Mouse (Mus musculus) bone marrow macrophage, adult 2 months (primary cell): Measurements from ENCODE around the gene Rec8. TPM values are rescaled to one million over a fixed set of nuclear protein-coding genes. Genes with fewer than 3 reads are reported as not detected.

Source experiments
- H3K27ac ChIP-seq: 2 replicates; pipeline ENCODE4 v1.5.1; 2012; ENCODE audit warnings: low read depth, low read length; ENCODE audit not compliant: insufficient read depth
- H3K4me1 ChIP-seq: 2 replicates; pipeline ENCODE4 v1.6.1; 2012; ENCODE audit warnings: low read length; ENCODE audit not compliant: control insufficient read depth, insufficient read depth
- H3K4me3 ChIP-seq: 2 replicates; pipeline ENCODE4 v1.5.1; 2012; ENCODE audit warnings: mild to moderate bottlenecking, low read length, moderate library complexity; ENCODE audit not compliant: insufficient read depth
- CTCF ChIP-seq: IDR thresholded peaks from 2 replicates; pipeline ENCODE4 v1.5.1; 2012; ENCODE audit warnings: low read depth, mild to moderate bottlenecking, low read length, moderate library complexity
- POLR2A ChIP-seq: IDR thresholded peaks from 2 replicates; pipeline ENCODE4 v1.6.1; 2012; ENCODE audit warnings: mild to moderate bottlenecking, low read depth, low read length, borderline replicate concordance
- polyA plus RNA-seq: library from polyadenylated mRNA; stranded (reverse); fragments of >200 nt; gene quantifications from 2 replicates; pipeline ENCODE4 v1.2.4, GENCODE M21; 2012; ENCODE audit not compliant: missing spikeins, insufficient read depth, insufficient read length

Rec8 gene
- polyA plus RNA-seq, 1 experiment, result 0.25 TPM

GRCm38 (mm10) chr14:55591331-55591891, 26.4 kb upstream of the Rec8 start, which contains the start of gene Rnf31:
TSS of gene Rnf31 (plus strand) at chr14:55591708.
- no peak for TF ChIP-seq CTCF
- TF ChIP-seq POLR2A, result no peak
- H3K4me1 ChIP-seq, result peaks cover 2% of the 10 kb centered on the region
- H3K27ac ChIP-seq, result peak within 1 kb of the TSS; percentile 95
- H3K4me3 ChIP-seq, result peak within 1 kb of the TSS; percentile 94

GRCm38 (mm10) chr14:55592226-55592625, 25.6 kb upstream of the Rec8 start:
- H3K27ac ChIP-seq, result no peak overlapping the region
- peak overlapping the region; percentile 78 for H3K4me3 ChIP-seq
- peaks cover 2% of the 10 kb centered on the region for H3K4me1 ChIP-seq
- no peak for TF ChIP-seq POLR2A
- no peak for TF ChIP-seq CTCF

- TF ChIP-seq CTCF (no peak), POLR2A (no peak)
- peaks cover 2% of the 10 kb centered on the region for H3K4me1 ChIP-seq
- H3K27ac ChIP-seq, result no peak overlapping the region
Measured at GRCm38 (mm10) chr14:55596036-55596690, 21.7 kb upstream of the Rec8 start.

GRCm38 (mm10) chr14:55598521-55599390, 19.1 kb upstream of the Rec8 start:
- TF ChIP-seq CTCF (no peak), POLR2A (no peak)
- Histone ChIP-seq H3K27ac (no peak overlapping the region), H3K4me3 (no peak overlapping the region), H3K4me1 (no peaks in the 10 kb centered on the region)

More at GRCm38 (mm10) chr14:55596036-55596690, 21.7 kb upstream of the Rec8 start:
- no peak overlapping the region for H3K4me3 ChIP-seq

- TF ChIP-seq CTCF (no peak), POLR2A (no peak)
- Histone ChIP-seq H3K4me1 (peaks cover 6% of the 10 kb centered on the region; the same call in 1 of the 2 replicates), H3K4me3 (peak within 1 kb of the TSS; percentile 76), H3K27ac (peak within 1 kb of the TSS; percentile 93)
Measured at GRCm38 (mm10) chr14:55603271-55603632, 14.6 kb upstream of the Rec8 start, which contains the start of gene Irf9. TSS of gene Irf9 (plus strand) at chr14:55603571.

- Histone ChIP-seq H3K4me3 (peak overlapping the region; percentile 76), H3K27ac (peak overlapping the region; percentile 93), H3K4me1 (peaks cover 6% of the 10 kb centered on the region; the same call in 1 of the 2 replicates)
- TF ChIP-seq POLR2A, result peak; percentile 33; the same call in 1 of the 2 replicates
- peak; percentile 25 for TF ChIP-seq CTCF
Measured at GRCm38 (mm10) chr14:55603633-55604576, 13.9 kb upstream of the Rec8 start.

- no peak for TF ChIP-seq CTCF
- no peak for TF ChIP-seq POLR2A
- peak overlapping the region; percentile 93 for H3K27ac ChIP-seq
- H3K4me1 ChIP-seq, result peaks cover 6% of the 10 kb centered on the region; the same call in 1 of the 2 replicates
- peak overlapping the region; percentile 76 for H3K4me3 ChIP-seq
Measured at GRCm38 (mm10) chr14:55604823-55605222, 13.0 kb upstream of the Rec8 start.

- Histone ChIP-seq H3K4me1 (peaks cover 6% of the 10 kb centered on the region; the same call in 1 of the 2 replicates), H3K4me3 (no peak overlapping the region), H3K27ac (no peak overlapping the region)
- TF ChIP-seq POLR2A (no peak), CTCF (no peak)
Measured at GRCm38 (mm10) chr14:55605743-55606459, 11.9 kb upstream of the Rec8 start.

- H3K27ac ChIP-seq, result no peak overlapping the region
- TF ChIP-seq POLR2A, result no peak
- TF ChIP-seq CTCF, result no peak
- no peak overlapping the region for H3K4me3 ChIP-seq
- H3K4me1 ChIP-seq, result peaks cover 6% of the 10 kb centered on the region; the same call in 1 of the 2 replicates
Measured at GRCm38 (mm10) chr14:55608339-55608738, 9.5 kb upstream of the Rec8 start.
